Mouse (Mus musculus) heart, embryonic 12.5 days (tissue): ENCODE measurements around the gene Myb. TPM values are rescaled to one million over a fixed set of nuclear protein-coding genes. Genes with fewer than 3 reads are reported as not detected.

ENCODE experiments used
- ATAC-seq: fragments of 200-750 bp; cut with Nextera tagmentation; 2 replicates; pipeline ENCODE4 v1.8.0; 2017; ENCODE audit warnings: moderate TSS enrichment, moderate library complexity; ENCODE audit not compliant: insufficient number of reproducible peaks, low FRiP score
- H3K27ac ChIP-seq: fragments of 300-500 bp; sonication (generic); 2 replicates; pipeline ENCODE4 v1.5.1; 2016; ENCODE audit warnings: mild to moderate bottlenecking, moderate library complexity; ENCODE audit not compliant: poor library complexity, severe bottlenecking
- H3K27me3 ChIP-seq: fragments of 300-500 bp; sonication (generic); replicated peaks from 2 replicates; pipeline ENCODE4 v1.6.1; 2016; ENCODE audit warnings: mild to moderate bottlenecking, moderate library complexity
- H3K36me3 ChIP-seq: fragments of 300-500 bp; sonication (generic); 2 replicates; pipeline ENCODE4 v1.6.1; 2016; ENCODE audit warnings: mild to moderate bottlenecking, moderate library complexity
- H3K4me1 ChIP-seq: fragments of 300-500 bp; sonication (generic); replicated peaks from 2 replicates; pipeline ENCODE4 v1.6.1; 2016; ENCODE audit warnings: mild to moderate bottlenecking
- H3K4me2 ChIP-seq: fragments of 300-500 bp; sonication (generic); 2 replicates; pipeline ENCODE4 v1.6.1; 2016; ENCODE audit warnings: mild to moderate bottlenecking, moderate library complexity
- H3K4me3 ChIP-seq: fragments of 300-500 bp; sonication (generic); 2 replicates; pipeline ENCODE4 v1.5.1; 2016; ENCODE audit warnings: mild to moderate bottlenecking
- H3K9ac ChIP-seq: fragments of 300-500 bp; sonication (generic); 2 replicates; pipeline ENCODE4 v1.6.1; 2016; ENCODE audit warnings: mild to moderate bottlenecking, moderate library complexity
- H3K9me3 ChIP-seq: fragments of 300-500 bp; sonication (generic); replicated peaks from 2 replicates; pipeline ENCODE4 v1.6.1; 2016; ENCODE audit warnings: mild to moderate bottlenecking, moderate library complexity
- WGBS: fragments of 180-500 bp; shearing (Covaris S2); methylation state at CpG from one replicate; pipeline ENCODE4 v1.1.7; 2016; 5-methylcytosine and 5-hydroxymethylcytosine counted together
- polyA plus RNA-seq: library from polyadenylated mRNA; unstranded; fragments of >200 nt; fragmentation: Nextera tagmentation; extraction: Ambion mirVana; gene quantifications from 2 replicates; pipeline ENCODE4 v1.2.1, GENCODE M21; 2016

The Myb gene
- polyA plus RNA-seq, 1 experiment from 2014 or later = 1.8 TPM

- WGBS = 88% methylated on average over 14 of the region's 14 CpGs
These were observed 65.2 kb downstream of the Myb start for GRCm38 (mm10) chr10:21095541-21095940.

GRCm38 (mm10) chr10:21094896-21095295, 65.9 kb downstream of the Myb start:
- no peak overlapping the region for H3K4me3 ChIP-seq
- no peak for ATAC-seq
- H3K4me1 ChIP-seq = no peaks in the 10 kb centered on the region
- no peaks in the 10 kb centered on the region; the same call in 1 of the 2 replicates for H3K27me3 ChIP-seq
- H3K4me2 ChIP-seq = no peak overlapping the region
- no peak overlapping the region for H3K9ac ChIP-seq
- H3K9me3 ChIP-seq = no peaks in the 10 kb centered on the region
- H3K36me3 ChIP-seq = no peaks in the 10 kb centered on the region
- no peak overlapping the region for H3K27ac ChIP-seq
- 86% methylated on average over 2 of the region's 2 CpGs for WGBS

More at GRCm38 (mm10) chr10:21095541-21095940, 65.2 kb downstream of the Myb start:
- no peak overlapping the region for H3K9ac ChIP-seq
- no peak for ATAC-seq
- H3K27me3 ChIP-seq = no peaks in the 10 kb centered on the region; the same call in 1 of the 2 replicates
- H3K4me3 ChIP-seq = no peak overlapping the region
- no peak overlapping the region for H3K27ac ChIP-seq
- H3K4me2 ChIP-seq = no peak overlapping the region
- no peaks in the 10 kb centered on the region for H3K36me3 ChIP-seq
- H3K9me3 ChIP-seq = no peaks in the 10 kb centered on the region
- no peaks in the 10 kb centered on the region for H3K4me1 ChIP-seq

- H3K27me3 ChIP-seq = no peaks in the 10 kb centered on the region
- no peaks in the 10 kb centered on the region for H3K4me1 ChIP-seq
- H3K4me2 ChIP-seq = no peak overlapping the region
- 82% methylated on average over 5 of the region's 5 CpGs for WGBS
- H3K27ac ChIP-seq = no peak overlapping the region
- H3K4me3 ChIP-seq = no peak overlapping the region
- ATAC-seq = no peak
- H3K9me3 ChIP-seq = no peaks in the 10 kb centered on the region
- no peak overlapping the region for H3K9ac ChIP-seq
- no peaks in the 10 kb centered on the region for H3K36me3 ChIP-seq
These were observed 67.5 kb downstream of the Myb start for GRCm38 (mm10) chr10:21093301-21093700.

DNA sequence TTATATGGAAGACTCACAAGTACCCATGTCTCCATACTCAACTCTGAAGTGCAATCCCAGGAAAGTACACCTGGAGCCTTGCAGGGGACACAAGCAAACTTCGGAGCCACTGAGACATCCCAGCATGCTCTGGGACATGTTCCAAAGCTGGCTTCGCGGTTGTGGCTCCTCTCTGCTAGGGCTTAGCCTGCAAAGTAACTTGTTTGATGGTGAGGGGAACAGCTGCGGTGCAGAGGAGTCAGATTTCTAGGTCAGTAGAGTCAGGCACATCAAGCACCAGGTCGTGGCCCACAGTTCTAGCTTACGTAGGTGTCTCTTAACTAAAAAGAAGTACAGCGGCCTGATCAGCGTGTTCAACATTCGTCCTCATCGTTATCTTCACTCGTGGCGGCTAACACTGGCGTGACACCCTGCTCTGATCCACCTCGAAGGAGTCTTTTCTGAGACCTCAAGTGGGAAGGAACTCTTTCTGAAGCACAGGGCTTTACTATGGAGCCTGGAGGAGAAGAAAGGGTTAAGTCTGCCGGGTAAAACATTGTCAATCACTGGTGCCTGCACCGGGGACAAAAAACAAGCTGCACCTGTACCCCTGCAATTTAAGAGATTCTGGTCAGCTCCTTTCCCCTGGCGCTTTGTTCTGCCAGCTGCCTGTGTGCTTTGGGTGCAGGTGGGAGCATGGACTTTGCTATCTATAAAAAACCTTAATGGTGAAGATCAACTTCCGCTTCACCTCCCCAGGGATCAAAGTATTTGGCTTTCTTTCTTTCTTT, 68.1 kb downstream of the Myb start:
- no peak for ATAC-seq
- Histone ChIP-seq H3K27me3 (no peaks in the 10 kb centered on the region), H3K9ac (no peak overlapping the region), H3K4me2 (no peak overlapping the region), H3K36me3 (no peaks in the 10 kb centered on the region), H3K27ac (no peak overlapping the region), H3K9me3 (no peaks in the 10 kb centered on the region), H3K4me3 (no peak overlapping the region), H3K4me1 (no peaks in the 10 kb centered on the region)
- 53% methylated on average over 18 of the region's 18 CpGs for WGBS

DNA sequence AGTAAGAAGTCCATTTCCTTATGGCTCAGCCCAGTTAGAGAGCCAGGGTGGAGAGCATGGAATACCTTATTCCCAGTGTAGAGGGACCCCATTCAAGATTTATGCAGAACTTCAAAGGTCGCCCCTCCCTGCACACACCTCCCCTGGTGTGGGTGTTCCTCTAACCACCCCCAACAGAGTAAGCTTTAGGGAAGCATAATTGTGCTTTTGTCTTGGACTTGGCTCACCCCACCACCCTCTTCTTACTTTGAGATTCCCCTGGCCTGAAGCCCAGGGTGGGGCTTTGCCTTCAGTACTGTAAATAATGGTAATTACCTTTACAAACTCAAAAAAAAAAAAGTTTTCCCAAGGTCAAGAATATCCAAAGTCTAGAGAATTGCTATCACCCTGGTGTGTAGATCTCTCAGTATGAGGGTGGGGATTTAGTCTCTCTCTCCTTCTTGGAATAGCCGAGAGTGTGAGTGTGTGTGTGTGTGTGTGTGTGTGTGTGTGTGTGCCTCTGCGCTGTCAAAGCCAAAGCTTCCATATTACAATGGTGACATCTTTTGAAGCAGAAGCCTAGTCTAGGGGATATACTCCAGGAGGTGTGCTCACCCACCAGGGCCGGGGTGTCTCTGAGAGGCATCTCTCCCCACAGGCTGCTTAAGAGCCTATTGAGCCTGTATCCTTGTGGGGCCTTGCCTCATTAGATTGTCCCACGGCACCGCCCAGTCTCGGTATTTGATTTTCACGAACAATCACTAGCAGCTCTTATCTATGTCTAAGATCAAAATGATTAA, 69.7 kb downstream of the Myb start:
- Histone ChIP-seq H3K4me3 (no peak overlapping the region), H3K27ac (no peak overlapping the region), H3K36me3 (no peaks in the 10 kb centered on the region), H3K27me3 (no peaks in the 10 kb centered on the region), H3K4me2 (no peak overlapping the region), H3K4me1 (no peaks in the 10 kb centered on the region), H3K9ac (no peak overlapping the region), H3K9me3 (no peaks in the 10 kb centered on the region)
- 84% methylated on average over 8 of the region's 8 CpGs for WGBS
- ATAC-seq = no peak

- no peak overlapping the region for H3K4me3 ChIP-seq
- no peaks in the 10 kb centered on the region for H3K4me1 ChIP-seq
- H3K27ac ChIP-seq = no peak overlapping the region
- no peak overlapping the region for H3K9ac ChIP-seq
- no peaks in the 10 kb centered on the region for H3K36me3 ChIP-seq
- no peak overlapping the region for H3K4me2 ChIP-seq
- H3K27me3 ChIP-seq = no peaks in the 10 kb centered on the region
- WGBS = 73% methylated on average over 3 of the region's 3 CpGs
- ATAC-seq = no peak
- no peaks in the 10 kb centered on the region for H3K9me3 ChIP-seq
These were observed 71.2 kb downstream of the Myb start for GRCm38 (mm10) chr10:21089541-21089940.

- Histone ChIP-seq H3K9ac (no peak overlapping the region), H3K4me1 (no peaks in the 10 kb centered on the region), H3K4me3 (no peak overlapping the region), H3K36me3 (no peaks in the 10 kb centered on the region), H3K27me3 (no peaks in the 10 kb centered on the region), H3K27ac (no peak overlapping the region), H3K9me3 (no peaks in the 10 kb centered on the region), H3K4me2 (no peak overlapping the region)
- ATAC-seq = no peak
- 76% methylated on average over 3 of the region's 3 CpGs for WGBS
These were observed 73.1 kb downstream of the Myb start for GRCm38 (mm10) chr10:21087614-21088232.

DNA sequence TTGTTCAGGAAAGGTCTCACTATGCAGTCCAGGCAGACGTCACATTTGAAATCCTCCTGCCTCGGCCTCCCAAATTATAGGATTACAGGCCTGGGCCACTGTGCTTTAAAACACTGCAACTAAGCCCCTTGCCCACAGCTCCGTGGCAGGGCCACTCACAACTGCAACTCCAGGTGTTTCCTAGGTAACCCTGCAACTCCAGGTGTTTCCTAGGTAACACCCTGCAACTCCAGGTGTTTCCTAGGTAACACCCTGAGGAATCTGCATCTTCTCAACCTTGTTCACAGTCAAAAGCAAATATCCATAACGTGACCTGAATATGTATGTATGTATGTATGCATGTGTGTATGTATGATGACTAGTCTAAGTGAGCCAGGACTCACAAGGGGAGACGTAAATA, 75.7 kb downstream of the Myb start:
- Histone ChIP-seq H3K36me3 (no peaks in the 10 kb centered on the region), H3K27ac (no peak overlapping the region), H3K4me1 (no peaks in the 10 kb centered on the region), H3K4me2 (no peak overlapping the region), H3K9ac (no peak overlapping the region), H3K27me3 (no peaks in the 10 kb centered on the region), H3K4me3 (no peak overlapping the region), H3K9me3 (no peaks in the 10 kb centered on the region)
- WGBS = 77% methylated on average over 5 of the region's 5 CpGs
- ATAC-seq = no peak

DNA sequence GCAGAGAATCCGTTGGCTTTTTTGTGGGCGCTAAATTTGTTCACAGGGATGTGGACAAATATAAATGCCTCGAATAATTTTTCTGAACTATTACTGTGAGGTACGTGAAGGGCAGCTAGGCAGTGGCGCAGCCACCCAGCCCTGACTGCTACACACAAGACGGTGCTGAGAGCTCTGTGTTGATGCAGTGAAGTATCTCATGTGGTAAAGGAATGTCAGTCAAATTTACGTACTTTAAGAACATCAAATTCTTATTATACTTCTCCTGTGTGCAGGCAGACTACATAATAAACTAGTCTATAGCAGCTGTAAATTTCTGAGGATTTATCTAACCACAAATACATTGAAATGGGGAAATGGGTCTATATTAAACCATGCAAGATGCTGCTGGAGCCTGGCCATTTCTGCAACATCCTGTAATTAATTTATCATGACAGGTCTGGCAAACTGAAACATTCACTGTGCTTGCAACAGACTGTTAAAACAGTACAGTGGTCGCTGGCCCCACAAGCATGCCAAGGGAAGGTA, 77.3 kb downstream of the Myb start:
- 80% methylated on average over 8 of the region's 8 CpGs for WGBS
- Histone ChIP-seq H3K4me1 (no peaks in the 10 kb centered on the region), H3K9me3 (no peaks in the 10 kb centered on the region), H3K36me3 (no peaks in the 10 kb centered on the region), H3K27ac (no peak overlapping the region), H3K9ac (no peak overlapping the region), H3K4me3 (no peak overlapping the region), H3K4me2 (no peak overlapping the region), H3K27me3 (no peaks in the 10 kb centered on the region)
- ATAC-seq = no peak

DNA sequence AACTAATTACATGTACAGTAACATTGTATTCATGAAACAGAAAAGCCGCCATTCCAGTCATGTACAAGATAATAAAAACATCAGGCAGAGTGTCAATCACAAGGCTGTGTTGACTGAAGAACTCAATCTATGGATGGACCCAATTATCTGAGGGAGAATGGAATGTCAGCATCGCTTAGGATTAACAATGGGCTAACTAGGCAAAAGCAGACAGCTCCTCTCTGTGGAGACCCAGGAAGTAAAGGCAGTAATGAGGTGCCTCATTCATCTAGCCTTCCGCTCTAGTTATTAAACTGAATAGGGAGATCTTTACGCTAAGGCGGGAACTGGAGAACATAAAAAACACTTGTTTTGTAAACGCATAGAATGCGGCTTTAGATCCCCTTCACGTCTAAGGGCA, 78.3 kb downstream of the Myb start:
- Histone ChIP-seq H3K27me3 (no peaks in the 10 kb centered on the region), H3K9ac (no peak overlapping the region), H3K36me3 (no peaks in the 10 kb centered on the region), H3K27ac (no peak overlapping the region), H3K4me2 (no peak overlapping the region), H3K9me3 (no peaks in the 10 kb centered on the region), H3K4me3 (no peak overlapping the region), H3K4me1 (no peaks in the 10 kb centered on the region)
- ATAC-seq = no peak
- 82% methylated on average over 8 of the region's 8 CpGs for WGBS

DNA sequence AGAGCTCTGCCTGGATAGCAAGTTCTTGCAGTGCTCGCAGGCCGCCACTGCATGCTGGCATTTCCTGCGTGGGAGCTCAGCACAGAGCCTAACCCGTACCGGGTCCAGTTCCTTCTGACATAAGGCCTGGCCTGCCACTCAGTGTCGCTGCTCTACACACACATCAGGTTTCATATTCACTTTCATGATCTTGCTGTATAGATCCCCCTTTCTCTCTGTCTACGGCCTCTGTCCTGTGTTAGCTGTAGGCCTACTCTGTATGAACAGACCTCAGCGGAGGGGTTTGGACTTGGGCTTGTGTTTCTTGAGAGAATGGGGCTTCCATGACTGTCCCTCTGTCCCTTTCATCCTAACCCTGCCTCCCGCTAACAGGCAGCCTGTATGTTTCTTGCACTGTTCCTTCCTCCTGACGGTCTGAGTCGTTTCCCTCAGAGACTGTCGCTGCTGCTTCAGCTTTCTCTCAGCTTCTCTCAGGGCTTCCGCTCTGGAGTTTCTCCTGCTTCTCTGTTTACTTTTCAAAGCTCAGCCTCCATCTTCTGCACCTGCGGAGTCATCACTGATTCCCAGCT, 83.5 kb downstream of the Myb start:
- Histone ChIP-seq H3K4me3 (no peak overlapping the region), H3K4me1 (0 out of 2 replicates have a peak, but pooled peaks cover 3% of the 10 kb centered on the region), H3K9me3 (no peaks in the 10 kb centered on the region), H3K36me3 (no peaks in the 10 kb centered on the region), H3K9ac (no peak overlapping the region), H3K4me2 (no peak overlapping the region), H3K27me3 (no peaks in the 10 kb centered on the region), H3K27ac (no peak overlapping the region)
- no peak for ATAC-seq
- 65% methylated on average over 14 of the region's 14 CpGs for WGBS
